Mouse (Mus musculus) heart, postnatal 36 days (tissue): ENCODE results near the gene Scp2. TPM values are rescaled to one million over a fixed set of nuclear protein-coding genes. Genes with fewer than 3 reads are reported as not detected.
A peak's percentile ranks its signal among the peaks of the same experiment; 100 is the strongest.

ENCODE experiments used
- DNase-seq, 2 experiments: peaks; one replicate each; pipeline ENCODE4 v3.0.0; 2021 to 2022
- intact Hi-C: fragments of 180-260 bp; cut with DNase I; formaldehyde crosslinking; loops from one replicate; pipeline ENCODE4 v1.15.1; 2025
- total RNA-seq, 2 experiments: library from RNA; stranded (reverse); gene quantifications; 2 replicates each; pipeline ENCODE4 v1.2.3; 2021

Scp2 gene
- total RNA-seq, 2 experiments from 2014 or later: 307 to 334 TPM

- intact Hi-C loops: no loop called here
- DNase-seq: peak; percentile 68 to 77
Measured at GRCm38 (mm10) chr4:108024641-108025040, 120.2 kb downstream of the Scp2 start.

DNA sequence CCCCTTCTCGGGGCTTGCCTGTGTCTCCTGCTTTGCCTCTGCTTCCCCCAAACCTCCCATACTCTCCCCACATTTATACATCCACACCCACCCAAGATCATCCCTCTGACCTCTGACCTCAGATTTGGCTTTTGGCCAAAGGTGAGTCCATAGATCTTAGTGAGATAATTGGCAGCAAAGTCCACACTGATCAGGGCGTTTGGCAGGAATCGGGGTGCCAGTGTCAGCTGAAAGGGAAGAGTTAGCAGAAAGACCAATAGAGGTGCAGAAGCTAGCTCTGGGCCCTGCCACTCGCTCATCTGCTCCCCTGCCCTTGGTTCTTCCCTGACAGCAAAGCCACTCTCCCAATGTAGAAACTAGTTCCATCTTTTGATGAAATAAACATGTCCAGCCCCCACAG is 121.6 kb downstream of the Scp2 start:
- no peak for DNase-seq

GRCm38 (mm10) chr4:108020178-108020577 is 124.6 kb downstream of the Scp2 start:
- DNase-seq: no peak
- intact Hi-C loops: no loop called here

More for the DNA sequence above, 121.6 kb downstream of the Scp2 start:
- intact Hi-C loops: no loop called here

DNA sequence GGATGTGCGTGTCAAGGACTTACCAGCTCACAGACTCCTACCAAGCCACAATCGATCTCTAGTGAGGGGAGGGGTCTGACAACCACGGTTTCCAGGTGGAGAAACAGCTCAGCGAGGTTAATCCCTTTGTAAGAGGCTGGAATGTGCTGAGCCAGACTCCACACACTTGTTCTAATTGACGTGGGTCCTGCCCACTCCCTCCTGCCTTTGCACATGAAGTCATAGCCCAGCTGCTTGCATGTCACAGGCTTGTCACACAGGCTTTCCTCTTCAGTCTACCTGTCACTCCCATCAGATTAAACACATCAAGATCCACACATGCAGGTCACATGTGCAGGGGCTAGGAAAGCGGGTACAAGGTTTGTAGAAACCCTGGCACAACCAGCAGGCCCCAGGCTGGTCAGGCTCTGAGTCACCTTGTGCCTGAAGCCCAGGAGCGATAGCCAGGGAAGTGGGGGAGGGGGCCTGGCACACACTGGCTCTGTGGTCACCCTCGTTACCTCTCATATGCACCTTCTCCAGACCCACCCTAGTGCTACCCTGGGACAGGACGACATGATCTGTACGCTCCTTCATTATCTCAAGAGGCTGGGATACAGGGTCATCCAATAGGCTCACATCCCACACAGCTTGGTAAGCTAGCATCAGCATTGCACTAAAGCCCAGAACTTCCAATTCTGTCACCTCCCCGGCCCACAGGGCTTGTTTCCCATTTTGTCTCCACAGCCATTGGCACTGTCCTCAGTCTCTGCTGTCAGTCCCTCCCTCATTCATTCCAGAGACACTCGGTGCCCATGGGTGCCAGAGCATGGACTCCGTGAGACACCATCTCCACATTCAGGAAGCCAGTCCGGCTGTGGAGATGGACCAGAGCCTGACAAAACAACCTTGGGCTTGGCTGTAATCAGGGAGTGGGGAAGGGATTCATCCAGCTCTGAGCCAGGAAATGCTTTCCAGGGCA is 125.6 kb downstream of the Scp2 start:
- intact Hi-C loops: no loop called here
- peak; percentile 46 to 66 for DNase-seq

GRCm38 (mm10) chr4:108018241-108018923 is 126.4 kb downstream of the Scp2 start:
- DNase-seq: no peak
- intact Hi-C loops: no loop called here

DNA sequence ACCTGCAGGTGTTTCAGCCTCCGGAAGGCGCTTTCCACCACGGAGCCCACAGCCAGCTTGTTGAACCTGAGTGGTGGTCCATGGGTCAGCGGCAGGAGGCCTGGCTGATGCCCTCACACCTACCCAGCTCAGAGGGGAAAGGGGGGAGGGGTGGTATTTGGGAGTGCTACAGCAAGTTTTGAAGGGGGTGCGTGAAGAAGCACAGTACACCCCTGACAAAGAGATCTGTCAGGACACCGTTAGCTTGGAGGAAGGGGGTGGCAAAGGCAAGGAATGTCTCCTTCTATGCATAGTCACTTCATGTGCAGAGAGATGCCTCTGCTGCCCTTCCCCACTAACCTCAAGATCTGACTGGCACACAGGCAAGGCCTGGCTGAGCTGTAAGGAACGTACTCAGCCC is 127.0 kb downstream of the Scp2 start:
- intact Hi-C loops: no loop called here

GRCm38 (mm10) chr4:108016321-108016720 is 128.5 kb downstream of the Scp2 start:
- intact Hi-C loops: no loop called here

More for the DNA sequence above, 127.0 kb downstream of the Scp2 start:
- no peak for DNase-seq

GRCm38 (mm10) chr4:108015067-108015765 is 129.6 kb downstream of the Scp2 start:
- intact Hi-C loops: loop anchor here (1.0 kb wide), 1 partner anchor 53 kb away; no protein-coding TSS in a partner anchor
- DNase-seq: peak; percentile 81 to 85

More at GRCm38 (mm10) chr4:108016321-108016720, 128.5 kb downstream of the Scp2 start:
- DNase-seq: peak; percentile 47 to 57

- DNase-seq: no peak
- intact Hi-C loops: no loop called here
Measured at GRCm38 (mm10) chr4:108014466-108014865, 130.3 kb downstream of the Scp2 start.

- intact Hi-C loops: no loop called here
- DNase-seq: no peak
Measured at GRCm38 (mm10) chr4:108008541-108008940, 136.3 kb downstream of the Scp2 start.

- no peak for DNase-seq
- intact Hi-C loops: no loop called here
Measured at GRCm38 (mm10) chr4:108007532-108008103, 137.2 kb downstream of the Scp2 start.

DNA sequence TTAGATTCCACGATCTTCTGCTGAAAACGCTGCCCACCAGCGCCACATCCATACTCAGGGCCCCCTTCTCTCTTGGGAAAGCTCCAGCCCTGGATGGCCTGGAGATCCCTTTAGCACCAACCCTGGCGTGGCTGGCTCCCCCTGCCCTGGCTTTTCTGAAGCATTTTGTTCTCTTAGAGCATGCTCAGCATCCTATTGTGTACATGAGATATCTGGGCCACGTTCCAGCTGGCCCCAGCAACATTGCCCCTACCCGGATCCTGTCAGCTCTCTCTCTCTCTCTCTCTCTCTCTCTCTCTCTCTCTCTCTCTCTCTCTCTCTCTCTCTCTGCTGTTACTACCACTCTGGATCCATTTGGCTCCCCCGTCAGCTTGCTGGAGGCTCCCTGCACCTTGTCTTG is 139.5 kb downstream of the Scp2 start:
- intact Hi-C loops: no loop called here
- no peak for DNase-seq

GRCm38 (mm10) chr4:107999380-107999779 is 145.4 kb downstream of the Scp2 start:
- peak in 1 of 2 experiments; percentile 36 for DNase-seq
- intact Hi-C loops: no loop called here

GRCm38 (mm10) chr4:107998641-107999332 is 146.0 kb downstream of the Scp2 start:
- peak; percentile 59 to 69 for DNase-seq

GRCm38 (mm10) chr4:107996418-107996986 is 148.3 kb downstream of the Scp2 start:
- intact Hi-C loops: no loop called here
- no peak for DNase-seq

More at GRCm38 (mm10) chr4:107998641-107999332, 146.0 kb downstream of the Scp2 start:
- intact Hi-C loops: no loop called here

- no peak for DNase-seq
- intact Hi-C loops: no loop called here
Measured at GRCm38 (mm10) chr4:107995727-107996126, 149.1 kb downstream of the Scp2 start.

- DNase-seq: no peak
- intact Hi-C loops: no loop called here
Measured at GRCm38 (mm10) chr4:107995011-107995410, 149.8 kb downstream of the Scp2 start.
